Mouse (Mus musculus): ENCODE results near the gene Ppargc1a.

Ppargc1a gene

DNA sequence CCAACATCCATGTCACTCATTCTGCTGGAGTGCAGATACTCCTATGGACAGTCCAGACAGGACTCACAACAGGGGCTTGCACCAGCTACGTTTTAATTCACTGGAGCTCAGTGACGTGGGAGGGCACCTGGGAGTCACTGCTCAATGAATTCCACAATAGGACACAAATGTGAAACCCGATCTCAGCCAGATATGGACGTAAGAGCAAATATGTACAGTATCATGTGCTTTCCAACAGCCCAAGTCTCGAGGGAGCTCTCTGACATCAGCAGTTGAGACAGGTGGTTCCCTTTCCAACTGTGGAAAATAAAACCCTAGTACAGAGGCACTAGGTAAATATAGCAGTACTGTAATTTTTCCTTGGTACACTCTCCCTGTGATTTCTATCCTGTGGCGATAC is at the start of gene Ppargc1a:
Gene Ppargc1a (minus strand): TSS at position 68 of the 400 bp plus-strand sequence.
- no peak for DNase-seq (ENCODE audit: low spot score in 2 of 2)

DNA sequence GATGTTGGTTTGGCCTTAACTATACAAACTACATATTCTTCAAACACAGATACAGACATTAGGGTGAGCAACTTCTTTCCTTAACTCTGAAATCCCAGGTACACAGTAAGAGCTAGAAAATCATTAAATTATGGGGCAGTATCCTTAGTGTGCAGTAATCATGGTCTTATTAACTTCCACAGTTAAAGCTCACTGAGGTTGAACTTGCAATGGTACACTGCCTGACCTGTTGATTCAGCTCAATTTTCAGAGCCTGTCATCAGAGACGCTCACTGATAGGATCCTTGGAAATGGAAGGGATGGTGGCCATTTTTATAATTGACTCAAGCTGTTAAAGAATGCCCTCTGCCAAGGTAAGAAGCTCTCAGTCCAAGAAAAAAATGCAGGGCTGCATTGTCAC is 49.4 kb upstream of the Ppargc1a start:
- DNase-seq (ENCODE audit: low spot score in 2 of 2): no peak

DNA sequence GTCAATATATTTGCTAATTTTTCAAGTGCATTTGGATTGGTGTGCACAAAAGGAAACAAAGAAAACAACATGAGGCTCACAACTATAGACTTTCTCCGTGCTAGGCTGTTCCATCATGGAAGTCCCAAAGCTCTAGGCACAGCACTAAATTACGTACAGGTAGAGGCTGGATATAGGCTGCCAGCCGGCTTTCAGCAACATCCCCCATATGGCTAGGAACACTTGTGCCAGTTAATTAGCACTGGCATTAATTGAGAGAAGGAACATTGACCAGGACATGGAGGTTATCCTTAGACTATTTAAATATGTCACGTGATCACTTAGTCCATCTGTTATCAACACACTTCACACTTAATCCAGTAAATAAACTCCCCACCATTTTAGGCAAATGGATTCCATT is 44.5 kb upstream of the Ppargc1a start:
- DNase-seq (ENCODE audit: low spot score in 2 of 2): no peak

DNA sequence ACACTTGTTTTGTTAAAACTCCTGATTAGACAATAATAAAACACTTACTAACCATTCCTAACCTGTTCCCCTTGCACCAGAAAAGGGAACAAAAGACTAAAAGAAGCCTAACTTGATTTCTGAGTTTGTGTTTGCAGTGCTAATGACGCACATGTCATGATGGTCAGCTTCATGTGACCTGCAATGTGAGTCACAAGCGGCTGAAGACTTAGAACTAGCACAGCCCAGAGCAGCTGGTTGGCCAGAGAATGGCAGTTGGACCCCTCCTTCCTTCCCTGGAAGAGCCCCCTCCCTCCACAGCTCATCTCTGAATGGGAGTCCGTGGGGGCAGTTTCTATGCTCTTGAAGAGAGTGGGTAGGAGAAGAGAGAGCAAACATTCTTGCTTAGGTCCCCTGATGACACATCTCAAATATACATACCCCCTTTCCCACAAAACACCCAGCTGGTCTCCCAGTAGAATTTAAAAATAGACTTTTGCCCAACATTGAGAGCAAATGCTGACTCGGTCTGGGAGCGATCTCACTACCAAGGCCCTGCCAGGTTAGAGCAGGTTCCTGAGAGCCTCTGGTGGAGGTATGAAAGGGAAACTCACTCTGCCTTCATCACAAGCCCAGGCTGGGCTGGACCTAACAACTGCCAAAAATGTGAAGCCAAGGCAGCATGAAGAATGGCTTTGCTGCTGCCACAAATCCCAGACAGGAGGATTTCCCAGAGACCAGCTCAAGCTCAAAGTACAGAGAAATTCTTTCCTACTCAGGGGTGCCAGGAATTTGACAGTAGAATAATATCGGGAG is 40.4 kb upstream of the Ppargc1a start:
- no peak for DNase-seq (ENCODE audit: low spot score in 2 of 2)

DNA sequence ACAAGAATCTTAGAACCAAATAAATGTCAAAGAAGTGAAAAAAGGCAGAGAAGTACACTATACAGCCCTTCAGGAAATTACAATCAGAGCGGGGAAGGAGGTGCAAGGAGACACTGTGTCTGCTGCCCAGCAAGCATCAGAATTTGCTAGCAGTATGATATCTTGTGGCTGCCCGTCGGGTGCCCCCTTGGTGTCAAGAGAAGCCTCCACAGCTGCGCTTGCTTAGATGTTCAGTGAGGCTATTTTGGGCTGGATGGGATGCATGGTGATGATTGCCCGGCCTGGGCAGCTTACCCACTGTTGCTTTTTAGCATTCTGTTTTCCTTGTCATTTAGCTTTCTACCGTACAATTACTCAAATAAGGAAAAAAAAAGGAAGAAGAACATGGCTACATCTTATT is 32.0 kb upstream of the Ppargc1a start:
- no peak for DNase-seq (ENCODE audit: low spot score in 2 of 2)

DNA sequence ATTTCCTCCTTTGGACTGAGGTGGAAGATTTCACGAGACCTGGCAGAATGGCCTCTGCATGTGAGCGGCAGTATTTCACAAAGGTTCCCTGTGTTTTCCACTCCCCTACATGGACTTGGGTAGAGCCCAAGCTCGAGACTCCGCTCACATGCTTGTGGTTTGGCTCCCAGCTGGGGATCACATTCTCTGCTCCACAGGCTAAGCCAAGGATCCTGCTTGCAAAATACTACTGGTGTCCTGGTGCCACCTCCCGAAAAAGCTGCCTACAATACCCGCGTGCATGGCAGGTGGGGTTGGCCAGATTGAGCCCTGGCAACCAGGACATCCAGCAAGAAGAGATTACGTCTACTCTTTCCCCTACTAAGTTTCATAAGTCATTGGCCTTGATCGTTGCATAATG is 28.1 kb upstream of the Ppargc1a start:
- DNase-seq (ENCODE audit: low spot score in 2 of 2): no peak

DNA sequence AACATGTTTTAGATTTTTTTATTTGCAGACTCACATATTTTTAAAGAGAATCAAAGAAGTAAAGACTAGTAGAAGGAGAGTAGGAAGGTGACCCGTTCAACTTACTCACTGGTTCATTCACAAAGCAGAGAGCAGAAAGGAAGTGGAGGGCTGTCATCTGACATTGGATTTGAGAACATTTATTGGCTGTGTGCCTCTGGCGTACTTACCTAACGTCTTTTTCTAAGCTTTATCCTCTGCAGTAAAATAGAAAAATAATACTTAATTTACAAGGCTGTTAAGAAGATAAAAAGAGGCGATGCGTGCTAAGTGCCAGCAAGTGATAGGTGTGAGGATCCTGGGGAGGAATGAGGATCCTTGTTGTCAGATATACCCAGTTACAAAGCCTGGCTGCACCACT is 24.7 kb upstream of the Ppargc1a start:
- DNase-seq (ENCODE audit: low spot score in 2 of 2): no peak

DNA sequence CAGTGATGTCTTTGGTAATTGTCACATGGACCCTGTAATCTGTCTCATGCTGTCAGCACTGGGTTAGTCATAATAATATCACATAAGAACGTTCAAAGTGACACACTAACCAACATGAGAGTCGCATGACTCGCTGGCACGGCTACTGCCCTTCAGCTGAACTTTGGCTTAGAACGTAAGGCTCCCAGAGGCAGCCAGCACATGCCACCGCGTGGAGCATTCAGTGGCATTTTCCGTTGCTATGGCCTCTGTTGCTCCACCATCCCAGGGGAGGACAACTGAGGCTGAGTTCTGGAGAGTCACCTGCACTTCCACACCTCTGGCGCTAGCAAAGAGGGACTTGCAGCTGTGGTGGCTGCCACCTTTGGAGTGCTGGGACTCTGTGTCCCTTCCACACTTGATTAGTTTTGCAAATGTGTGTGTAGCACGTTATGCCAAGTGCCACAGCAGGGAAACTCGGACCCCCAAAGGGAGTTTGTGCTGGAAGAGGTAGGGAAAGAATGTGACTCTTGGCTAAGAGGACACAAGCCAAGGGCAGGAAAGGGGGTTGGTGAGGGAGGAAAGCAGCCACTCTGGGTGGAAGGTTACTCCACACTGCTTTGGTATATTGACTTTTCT is 24.1 kb upstream of the Ppargc1a start:
- DNase-seq (ENCODE audit: low spot score in 2 of 2): no peak

DNA sequence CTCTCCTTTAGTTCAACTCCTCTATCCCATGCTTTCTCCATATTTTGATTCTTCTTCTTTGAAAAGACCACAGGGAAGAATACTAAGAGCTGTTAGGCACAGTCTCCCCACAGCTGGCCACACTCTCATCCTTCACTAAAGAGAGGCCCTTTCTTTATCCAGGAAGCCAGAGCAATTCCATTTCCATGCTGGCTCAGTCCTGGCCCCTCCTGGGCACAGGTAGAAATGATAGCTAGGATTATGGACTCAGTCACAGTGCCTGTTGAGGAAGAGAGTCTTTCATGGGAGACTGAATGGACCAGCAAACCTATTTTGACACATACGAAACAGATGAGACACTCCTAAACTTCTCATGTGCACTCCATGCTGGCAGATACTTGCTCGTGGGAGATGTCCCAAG is 18.7 kb upstream of the Ppargc1a start:
- DNase-seq (ENCODE audit: low spot score in 2 of 2): no peak

DNA sequence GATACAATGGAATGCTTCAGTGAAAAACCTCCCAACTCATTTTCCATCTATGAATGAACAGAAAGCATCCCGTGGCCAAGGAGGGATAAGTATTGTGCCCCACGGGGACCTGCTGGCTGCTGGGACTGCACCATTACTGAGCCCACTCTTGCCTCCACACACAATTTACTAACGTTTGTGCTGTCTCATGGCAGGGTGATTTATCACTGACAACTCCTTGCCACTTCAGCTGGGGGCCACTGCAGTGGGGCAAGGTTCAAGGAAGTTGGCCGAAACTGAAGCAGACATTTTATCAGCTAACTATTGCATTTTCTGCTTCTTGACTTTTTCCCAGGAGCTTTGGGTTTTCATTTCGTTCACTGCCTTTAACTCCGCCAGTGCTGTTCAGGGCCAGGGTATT is 17.5 kb upstream of the Ppargc1a start:
- DNase-seq (ENCODE audit: low spot score in 2 of 2): no peak

DNA sequence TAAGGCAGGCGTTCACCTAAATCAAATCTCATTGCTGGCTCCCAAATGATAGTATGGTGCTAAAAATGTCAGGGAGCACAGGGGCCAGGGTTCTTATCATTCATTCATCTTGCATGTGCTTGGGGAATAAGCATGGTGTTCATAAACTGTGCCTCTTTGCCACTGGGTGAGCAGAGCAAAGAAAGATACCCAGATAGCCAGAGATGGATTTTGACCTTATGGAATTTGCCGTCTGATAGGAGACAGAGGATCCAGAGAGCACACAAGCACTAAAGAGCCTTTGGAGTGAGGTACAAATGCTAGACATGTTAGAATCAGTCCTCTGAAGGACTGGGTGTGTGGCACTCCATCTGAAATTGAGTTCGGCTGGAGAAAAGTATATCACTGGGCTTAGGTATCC is 16.7 kb upstream of the Ppargc1a start:
- no peak for DNase-seq (ENCODE audit: low spot score in 2 of 2)

DNA sequence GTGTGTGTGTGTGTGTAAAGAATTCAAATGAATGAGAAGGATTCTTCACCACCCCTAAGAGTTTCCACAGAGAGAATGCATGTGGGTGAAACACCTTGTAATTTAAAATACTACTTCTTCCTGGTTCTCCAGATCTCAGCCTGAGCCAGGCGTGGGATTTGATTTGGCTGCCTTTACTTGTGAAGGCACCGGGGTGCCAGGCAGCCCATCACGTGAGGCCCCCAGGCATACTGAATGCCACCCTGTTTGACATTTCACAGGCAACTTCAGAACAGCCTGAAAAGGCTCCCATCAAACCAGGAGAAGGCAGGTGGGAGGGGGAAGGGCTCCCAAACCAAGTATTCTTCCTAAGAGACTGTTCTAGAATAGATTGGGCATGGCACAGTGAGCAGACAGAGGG is 16.1 kb upstream of the Ppargc1a start:
- no peak for DNase-seq (ENCODE audit: low spot score in 2 of 2)

DNA sequence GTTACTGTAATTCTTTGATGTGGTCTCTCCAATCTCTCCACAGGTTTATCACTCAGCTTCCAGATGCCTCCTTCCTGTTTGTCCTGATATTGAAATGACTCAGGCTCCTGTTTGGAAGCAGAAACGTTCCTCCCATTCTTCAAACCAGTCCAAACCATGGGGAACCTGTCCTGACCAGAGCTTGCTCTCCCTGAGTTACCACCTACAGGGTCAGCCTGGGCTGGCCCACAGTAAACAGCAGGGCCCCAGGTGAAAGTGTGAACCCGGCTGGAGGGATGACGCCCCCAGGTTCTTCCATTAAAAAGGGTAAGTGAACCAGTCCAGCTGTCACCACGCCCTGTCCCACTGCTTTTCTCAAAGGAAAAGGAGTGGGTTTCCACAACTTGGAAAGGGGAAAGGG is 15.5 kb upstream of the Ppargc1a start:
- no peak for DNase-seq (ENCODE audit: low spot score in 2 of 2)

DNA sequence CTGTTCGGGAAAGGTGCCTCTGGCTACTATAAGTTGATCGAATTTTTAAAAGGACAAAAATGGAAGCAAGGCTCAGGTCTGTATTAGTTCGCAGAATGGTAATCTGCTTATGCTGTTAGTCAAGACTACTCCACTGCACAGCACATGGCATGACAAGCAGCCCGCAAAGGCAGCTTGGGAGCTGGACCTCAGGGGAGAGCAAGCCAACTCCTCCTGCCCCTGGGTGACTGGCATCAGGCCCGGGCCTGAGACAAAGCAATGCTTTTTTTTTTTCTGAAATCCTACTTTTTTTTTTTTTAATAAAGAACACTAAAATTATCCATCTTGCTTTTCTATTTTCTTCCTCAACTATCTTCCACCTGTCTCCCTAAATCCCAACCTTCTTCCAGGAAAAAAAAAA is 15.1 kb upstream of the Ppargc1a start:
- no peak for DNase-seq (ENCODE audit: low spot score in 2 of 2)

DNA sequence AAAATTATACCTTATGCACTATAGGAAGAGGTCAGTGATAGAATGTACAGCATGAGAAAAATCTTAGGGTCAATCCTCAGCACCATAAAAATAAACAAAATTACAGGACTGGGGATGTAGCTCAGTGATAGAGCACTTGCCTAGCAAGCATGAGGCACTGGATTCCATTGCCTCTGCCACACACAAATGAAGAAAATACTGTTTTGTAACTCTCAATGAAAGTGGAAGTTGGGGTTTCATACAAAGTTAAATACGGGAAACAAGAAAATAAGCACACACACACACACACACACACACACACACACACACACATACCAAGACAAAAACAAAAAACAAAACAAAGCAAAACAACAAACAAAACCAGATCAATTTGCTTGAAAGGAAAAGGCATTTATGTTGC is 10.1 kb upstream of the Ppargc1a start:
- no peak for DNase-seq (ENCODE audit: low spot score in 2 of 2)

DNA sequence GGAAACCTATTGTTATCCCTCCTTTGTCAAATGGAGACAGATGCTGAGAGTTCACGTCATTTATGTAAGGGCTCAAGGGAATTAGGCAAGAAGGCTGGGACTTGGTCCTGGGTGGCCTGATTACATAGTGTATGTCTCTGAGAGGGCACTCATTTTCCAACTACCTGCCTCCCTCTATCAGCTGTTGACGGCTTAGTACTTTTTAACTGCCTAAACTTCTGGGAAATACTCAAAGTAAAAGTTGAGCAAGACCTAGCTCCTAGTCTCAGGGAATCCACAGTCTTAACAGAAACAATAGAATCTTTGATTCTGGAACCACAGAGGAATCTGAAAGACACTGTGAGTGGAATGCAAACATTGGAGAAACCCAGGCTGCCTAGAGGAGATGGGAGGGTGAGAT is 6.2 kb upstream of the Ppargc1a start:
- DNase-seq (ENCODE audit: low spot score in 2 of 2): no peak

DNA sequence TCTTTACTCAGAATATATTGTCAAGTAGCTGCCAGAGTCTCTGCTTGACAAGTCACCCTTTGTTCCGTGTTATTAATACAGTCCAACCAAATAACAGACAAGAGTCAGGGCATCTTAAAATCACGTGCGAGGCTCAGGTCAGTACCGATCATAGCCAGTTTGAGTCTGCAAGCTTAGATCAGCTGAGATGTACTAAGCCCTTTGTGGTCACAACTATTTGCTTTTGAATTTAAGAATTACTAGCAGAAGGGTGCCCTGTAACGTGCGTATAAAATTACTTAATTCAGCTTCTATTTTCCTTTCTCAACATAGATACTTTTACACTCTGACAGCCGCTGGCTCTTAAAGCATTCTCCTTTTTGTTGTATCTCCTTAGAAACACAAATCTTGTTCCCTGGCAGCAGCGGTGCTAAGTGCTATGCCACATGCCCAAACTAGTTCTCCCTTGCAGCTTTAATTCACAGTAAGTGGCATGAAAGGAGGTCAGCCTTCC is 718 bp upstream of the Ppargc1a start:
- no peak for DNase-seq (ENCODE audit: low spot score in 2 of 2)

DNA sequence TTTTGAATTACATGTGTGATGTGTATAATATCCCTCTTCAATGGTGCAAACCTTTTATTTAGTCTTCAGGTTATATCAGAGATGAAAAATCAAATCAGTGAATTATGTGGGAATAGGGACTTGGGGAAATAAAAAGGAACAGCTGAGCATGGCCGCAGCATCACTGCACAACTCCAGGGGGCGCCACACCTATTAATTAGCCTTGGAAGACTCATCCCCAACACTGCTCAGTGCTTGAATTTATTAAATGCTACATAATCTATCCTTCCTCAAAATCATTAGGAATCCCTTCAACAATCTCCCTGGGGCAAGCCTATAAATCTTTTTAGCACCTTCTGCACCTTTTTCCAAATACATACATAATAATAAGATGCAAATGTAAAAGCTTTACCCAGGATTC is 1.9 kb downstream of the Ppargc1a start:
- no peak for DNase-seq (ENCODE audit: low spot score in 2 of 2)

DNA sequence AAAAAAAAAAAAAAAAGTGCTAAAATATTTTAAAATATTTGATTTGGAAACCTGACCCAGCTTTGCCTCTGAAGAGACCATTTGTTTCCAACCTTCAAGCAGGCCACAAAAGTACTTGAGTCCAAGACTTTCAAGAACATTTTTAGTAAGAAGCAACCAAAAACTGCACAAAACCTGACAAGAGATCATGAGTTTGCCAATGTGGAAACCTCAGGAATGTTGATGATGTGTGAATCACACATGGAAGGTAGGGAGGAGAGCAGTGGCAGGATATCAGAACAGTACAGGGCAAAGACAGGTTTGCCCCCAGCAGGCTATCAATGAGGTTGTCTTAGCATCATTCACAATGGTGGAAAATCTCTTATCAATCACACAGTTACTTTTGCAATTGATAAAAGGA is 2.5 kb downstream of the Ppargc1a start:
- DNase-seq (ENCODE audit: low spot score in 2 of 2): no peak

DNA sequence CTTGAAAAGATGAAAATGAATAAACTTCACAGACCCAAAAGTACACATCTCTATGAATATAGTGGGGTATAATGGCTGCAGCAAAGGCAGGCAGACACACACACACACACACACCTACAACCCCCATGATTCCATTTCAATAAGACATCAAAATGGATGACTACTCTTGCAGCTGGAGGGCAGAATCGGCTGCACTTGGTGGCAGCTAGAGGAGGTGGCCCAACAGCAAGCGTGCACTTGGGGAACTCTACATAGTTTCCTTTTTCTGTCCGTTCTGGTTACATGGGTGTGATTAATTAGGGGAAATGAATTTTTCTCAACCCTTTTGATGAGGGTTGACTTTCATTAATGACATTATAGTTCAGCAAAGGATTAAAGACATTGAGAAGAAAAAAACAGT is 4.0 kb downstream of the Ppargc1a start:
- no peak for DNase-seq (ENCODE audit: low spot score in 2 of 2)

DNA sequence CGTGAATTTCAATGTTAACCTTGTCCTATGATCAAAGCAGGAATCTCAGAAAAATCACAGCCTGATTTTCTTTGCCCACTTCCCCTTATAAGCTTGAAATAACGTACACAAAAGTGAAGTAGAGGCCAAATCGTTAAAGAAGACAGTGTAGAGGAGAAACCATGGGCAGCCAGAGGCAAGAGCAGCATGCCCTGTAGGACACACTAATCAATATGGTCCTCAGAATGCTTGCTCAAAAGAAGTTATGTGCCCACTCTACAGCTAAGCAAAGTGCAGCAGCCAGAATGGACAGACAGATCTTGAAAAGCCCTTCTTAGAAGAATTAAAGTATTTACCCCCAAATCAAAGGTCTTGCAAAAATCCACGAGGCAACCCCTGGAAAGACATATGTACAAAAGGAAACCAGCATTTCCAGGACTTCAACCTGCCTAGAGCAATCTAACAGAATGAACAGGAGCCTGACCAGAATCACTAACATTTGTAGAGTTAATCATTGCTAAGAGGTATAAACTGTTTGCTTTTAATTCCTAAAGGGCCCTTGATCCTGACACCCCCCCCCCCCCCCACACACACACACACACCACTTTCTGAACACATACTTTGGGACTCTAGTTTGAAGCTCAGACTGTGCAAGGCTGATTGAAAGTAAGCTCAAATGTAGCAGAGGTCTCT is 9.8 kb downstream of the Ppargc1a start:
- DNase-seq (ENCODE audit: low spot score in 2 of 2): no peak

DNA sequence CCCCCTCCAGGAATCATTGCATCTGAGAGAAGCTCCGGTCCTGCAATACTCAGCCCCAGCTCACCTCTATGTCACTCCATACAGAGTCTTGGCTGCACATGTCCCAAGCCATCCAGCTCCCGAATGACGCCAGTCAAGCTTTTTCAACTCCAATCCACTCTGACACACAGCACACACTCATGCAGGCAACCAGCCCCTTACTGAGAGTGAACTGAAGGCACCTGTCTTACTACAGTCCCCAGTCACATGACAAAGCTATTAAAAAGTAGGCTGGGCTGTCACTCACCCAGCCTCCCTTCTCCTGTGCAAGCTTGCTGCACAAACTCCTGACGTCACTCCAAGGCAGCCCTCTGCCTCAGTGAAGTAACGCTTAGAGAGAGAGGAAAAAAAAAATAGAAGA is 13.9 kb downstream of the Ppargc1a start:
- no peak for DNase-seq (ENCODE audit: low spot score in 2 of 2)

DNA sequence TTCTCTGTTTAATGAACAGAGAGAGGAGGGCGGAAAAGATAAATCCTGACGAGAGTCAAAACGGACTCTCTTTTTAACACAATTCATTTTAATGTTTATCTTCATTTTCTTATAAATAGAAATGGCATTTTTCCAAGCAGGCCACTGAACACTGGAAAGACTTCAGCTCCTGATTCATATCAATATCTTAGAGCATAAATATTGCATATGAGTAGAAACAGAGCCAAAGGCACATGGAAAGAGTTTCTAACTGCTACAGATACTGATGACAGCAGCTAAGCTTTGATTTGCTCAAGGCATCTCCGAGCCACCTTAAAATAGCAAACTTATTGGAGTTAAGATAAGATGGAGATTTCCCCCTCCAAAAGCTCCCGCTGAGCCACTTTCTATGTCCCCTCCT is 14.3 kb downstream of the Ppargc1a start:
- no peak for DNase-seq (ENCODE audit: low spot score in 2 of 2)
